Mouse (Mus musculus) liver, adult 2 months (tissue): ENCODE data around the gene Nup107. TPM values are rescaled to one million over a fixed set of nuclear protein-coding genes. Genes with fewer than 3 reads are reported as not detected.
"Not testable (repeated sequence)": the region's sequence is repeated elsewhere in the genome, so short reads cannot be mapped to it uniquely, and the experiment has no call there.

Experiments
- DNase-seq: peaks from one replicate; pipeline ENCODE4 v3.0.0-alpha.2; 2011; ENCODE audit warnings: low read depth, low spot score; ENCODE audit errors: extremely low read depth
- H3K27ac ChIP-seq: fragments of 200-500 bp; replicated peaks from 2 replicates; pipeline ENCODE4 v1.5.1; 2012; ENCODE audit warnings: low read depth, mild to moderate bottlenecking, control low read depth, inconsistent platforms, low read length; ENCODE audit not compliant: insufficient read depth
- H3K27me3 ChIP-seq: fragments of 200-500 bp; 2 replicates; pipeline ENCODE4 v1.6.1; 2012; ENCODE audit warnings: mild to moderate bottlenecking, moderate library complexity, low read length, inconsistent platforms; ENCODE audit not compliant: control insufficient read depth, insufficient read depth
- H3K36me3 ChIP-seq: fragments of 200-500 bp; 2 replicates; pipeline ENCODE4 v1.6.1; 2012; ENCODE audit warnings: low read length, inconsistent platforms; ENCODE audit not compliant: control insufficient read depth, insufficient read depth
- H3K4me1 ChIP-seq: fragments of 200-500 bp; 2 replicates; pipeline ENCODE4 v1.6.1; 2011; ENCODE audit warnings: low read length; ENCODE audit not compliant: control insufficient read depth, insufficient read depth
- H3K4me3 ChIP-seq: fragments of 200-500 bp; 2 replicates; pipeline ENCODE4 v1.5.1; 2011; ENCODE audit warnings: low read depth, mild to moderate bottlenecking, control low read depth, low read length, moderate library complexity; ENCODE audit not compliant: insufficient read depth
- H3K79me2 ChIP-seq: fragments of 200-500 bp; 2 replicates; pipeline ENCODE4 v1.6.1; 2012; ENCODE audit warnings: inconsistent platforms, mild to moderate bottlenecking, low read length, moderate library complexity; ENCODE audit not compliant: control insufficient read depth, insufficient read depth
- H3K9ac ChIP-seq: fragments of 200-500 bp; 2 replicates; pipeline ENCODE4 v1.6.1; 2012; ENCODE audit warnings: low read depth, mild to moderate bottlenecking, control low read depth, inconsistent platforms, low read length
- CTCF ChIP-seq: fragments of 200-500 bp; IDR thresholded peaks from 2 replicates; pipeline ENCODE4 v1.5.1; 2011; ENCODE audit warnings: low read depth, low read length, control low read depth
- POLR2A ChIP-seq: fragments of 200-500 bp; IDR thresholded peaks from 2 replicates; pipeline ENCODE4 v1.6.1; 2011; ENCODE audit warnings: low read length, control low read depth; ENCODE audit not compliant: insufficient read depth; ENCODE audit errors: extremely low read depth
- WGBS: fragments of 180-500 bp; shearing (Covaris S2); methylation state at CpG from one replicate; pipeline ENCODE4 v1.1.7; 2018; 5-methylcytosine and 5-hydroxymethylcytosine counted together
- polyA plus RNA-seq: library from polyadenylated mRNA; depleted of rRNA; stranded (reverse); fragments of >200 nt; gene quantifications from 2 replicates; pipeline ENCODE4 v1.2.3, GENCODE M21; 2012
- total RNA-seq: library from RNA; depleted of rRNA; stranded (reverse); fragments of >200 nt; gene quantifications from 2 replicates; pipeline ENCODE4 v1.2.3, GENCODE M21; 2014

Gene Nup107
- total and polyA plus RNA-seq, 2 experiments: 1.8 to 4.1 TPM

- peaks cover 29% of the 10 kb centered on the region for H3K36me3 ChIP-seq
Observed at GRCm38 (mm10) chr10:117758749-117759727, 33.5 kb downstream of the Nup107 start.

DNA sequence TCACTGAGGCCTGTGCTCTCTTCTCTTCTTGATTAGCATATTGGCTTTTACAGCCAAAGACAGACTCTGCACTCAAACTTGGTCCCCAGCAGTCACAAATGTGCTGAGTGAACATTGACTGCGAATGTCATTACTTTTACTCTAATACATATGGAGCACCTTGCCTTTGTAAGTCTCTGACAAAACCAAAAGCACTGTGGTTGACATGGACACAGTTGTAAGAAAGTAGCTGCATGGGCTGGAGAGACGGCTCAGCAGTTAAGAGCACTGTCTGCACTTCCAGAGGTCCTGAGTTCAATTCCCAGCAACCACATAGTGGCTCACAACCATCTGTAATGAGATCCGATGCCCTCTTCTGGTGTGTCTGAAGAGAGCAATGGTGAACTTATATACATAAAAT lies 34.2 kb downstream of the Nup107 start:
- H3K27me3 ChIP-seq, H3K4me1 ChIP-seq, H3K79me2 ChIP-seq, H3K9ac ChIP-seq, DNase-seq, H3K4me3 ChIP-seq, H3K27ac ChIP-seq: not testable (repeated sequence)
- H3K36me3 ChIP-seq: peaks cover 29% of the 10 kb centered on the region
- 99% methylated on average over 3 of the region's 3 CpGs for WGBS

More at GRCm38 (mm10) chr10:117758749-117759727, 33.5 kb downstream of the Nup107 start:
- no peak for TF ChIP-seq POLR2A
- TF ChIP-seq CTCF: no peak
- Histone ChIP-seq H3K79me2 (no peaks in the 10 kb centered on the region), H3K4me1 (no peaks in the 10 kb centered on the region), H3K4me3 (no peak overlapping the region), H3K27ac (no peak overlapping the region), H3K9ac (no peak overlapping the region), H3K27me3 (no peaks in the 10 kb centered on the region)
- DNase-seq: no peak
- 92% methylated on average over 18 of the region's 18 CpGs for WGBS

DNA sequence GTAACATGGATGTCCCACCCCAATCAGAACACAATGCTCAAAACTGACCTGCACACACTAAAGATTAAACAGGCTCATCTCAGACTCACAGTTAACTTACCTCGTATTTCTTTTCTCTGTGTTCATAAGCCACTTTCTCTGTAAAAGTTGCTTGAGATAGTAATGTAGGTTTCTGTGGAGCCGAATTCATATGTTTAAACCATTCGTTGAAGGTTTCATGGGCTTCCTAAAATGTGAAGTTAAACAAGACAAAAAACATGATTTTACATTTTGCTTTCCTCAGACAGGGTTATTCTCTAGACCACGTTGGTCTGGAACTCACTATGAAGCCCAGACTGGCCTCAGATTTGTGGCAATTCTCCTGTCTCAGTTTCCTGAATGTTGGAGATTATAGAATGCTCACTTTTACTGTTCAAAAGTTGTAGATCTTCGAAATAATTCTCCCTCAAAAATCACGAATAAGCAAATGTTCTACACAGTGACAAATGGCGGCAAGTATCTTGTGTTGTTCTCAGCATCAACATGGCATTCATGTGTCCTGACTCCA lies 34.6 kb downstream of the Nup107 start:
- 94% methylated on average over 7 of the region's 7 CpGs for WGBS
- H3K4me1 ChIP-seq: no peaks in the 10 kb centered on the region

GRCm38 (mm10) chr10:117757259-117757658 lies 35.2 kb downstream of the Nup107 start:
- Histone ChIP-seq H3K36me3 (peaks cover 29% of the 10 kb centered on the region), H3K27ac (no peak overlapping the region), H3K9ac (no peak overlapping the region), H3K4me3 (no peak overlapping the region), H3K27me3 (no peaks in the 10 kb centered on the region), H3K4me1 (no peaks in the 10 kb centered on the region), H3K79me2 (no peaks in the 10 kb centered on the region)
- TF ChIP-seq POLR2A (no peak), CTCF (no peak)
- no peak for DNase-seq
- WGBS: 67% methylated on average over 1 of the region's 1 CpGs

More for the DNA sequence above, 34.6 kb downstream of the Nup107 start:
- no peaks in the 10 kb centered on the region for H3K79me2 ChIP-seq
- H3K36me3 ChIP-seq: peaks cover 29% of the 10 kb centered on the region
- DNase-seq: no peak
- no peak for TF ChIP-seq CTCF
- no peak for TF ChIP-seq POLR2A
- H3K4me3 ChIP-seq: no peak overlapping the region
- no peak overlapping the region for H3K27ac ChIP-seq
- H3K9ac ChIP-seq: no peak overlapping the region
- H3K27me3 ChIP-seq: no peaks in the 10 kb centered on the region

- Histone ChIP-seq H3K27me3 (no peaks in the 10 kb centered on the region), H3K4me3 (no peak overlapping the region), H3K27ac (no peak overlapping the region), H3K36me3 (peaks cover 28% of the 10 kb centered on the region), H3K4me1 (no peaks in the 10 kb centered on the region), H3K9ac (no peak overlapping the region), H3K79me2 (no peaks in the 10 kb centered on the region)
- TF ChIP-seq CTCF (no peak), POLR2A (no peak)
- 96% methylated on average over 5 of the region's 5 CpGs for WGBS
- no peak for DNase-seq
Observed at GRCm38 (mm10) chr10:117756784-117757183, 35.7 kb downstream of the Nup107 start.
